Mouse (Mus musculus): Measurements from ENCODE around the gene Arid1b. TPM values are rescaled to one million over a fixed set of nuclear protein-coding genes. Genes with fewer than 3 reads are reported as not detected.

Arid1b gene
- polyA plus RNA-seq, 1 experiment from 2014 or later = 14.1 TPM

DNA sequence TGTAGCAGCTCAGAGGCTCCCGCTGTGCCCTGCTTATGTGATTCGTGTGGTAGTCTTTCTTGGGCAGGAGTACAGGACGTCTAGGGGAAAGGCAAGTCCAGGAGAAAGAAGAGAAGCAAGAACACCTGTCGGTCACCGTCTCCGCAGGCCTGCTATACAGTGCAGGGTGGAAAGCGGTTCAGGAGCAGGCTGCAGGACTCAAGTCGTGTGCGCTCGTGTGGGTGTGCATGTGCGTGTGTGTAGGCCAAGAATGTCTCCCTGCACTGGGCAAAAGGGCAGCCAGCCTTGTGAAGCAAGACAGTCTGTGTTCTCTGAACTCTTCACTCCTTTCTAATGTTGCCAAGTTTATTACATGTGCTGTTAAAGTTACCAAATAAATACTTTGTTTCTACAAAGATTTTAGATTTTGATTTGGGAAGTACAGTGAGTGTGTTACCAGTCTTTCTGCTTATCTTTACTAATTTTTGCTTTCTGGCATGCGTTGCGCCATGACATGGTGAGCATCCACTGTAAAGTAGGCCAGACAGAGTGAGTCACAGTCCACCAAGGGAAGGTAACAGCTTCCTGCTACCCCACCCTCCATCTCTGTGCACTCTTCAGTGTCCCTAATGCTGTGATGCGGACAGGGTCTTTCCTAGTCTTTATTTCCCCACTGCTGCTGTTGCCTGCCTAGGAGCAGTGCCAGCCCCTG, 138.3 kb downstream of the Arid1b start:
- Histone ChIP-seq H3K9me3 (no peaks in the 10 kb centered on the region), H3K27ac (replicated peaks) (no peak overlapping the region; the same call in 1 of the 2 replicates), H3K4me2 (no peak overlapping the region), H3K4me1 (replicated peaks) (peaks cover 29% of the 10 kb centered on the region), H3K4me3 (no peak overlapping the region), H3K36me3 (no peaks in the 10 kb centered on the region), H3K27me3 (no peaks in the 10 kb centered on the region), H3K9ac (no peak overlapping the region)
- 91% methylated on average over 14 of the region's 14 CpGs for WGBS
- 0 out of 2 replicates have a peak, but pooled peaks have one; percentile 17 for ATAC-seq (ENCODE audit: low read depth)

DNA sequence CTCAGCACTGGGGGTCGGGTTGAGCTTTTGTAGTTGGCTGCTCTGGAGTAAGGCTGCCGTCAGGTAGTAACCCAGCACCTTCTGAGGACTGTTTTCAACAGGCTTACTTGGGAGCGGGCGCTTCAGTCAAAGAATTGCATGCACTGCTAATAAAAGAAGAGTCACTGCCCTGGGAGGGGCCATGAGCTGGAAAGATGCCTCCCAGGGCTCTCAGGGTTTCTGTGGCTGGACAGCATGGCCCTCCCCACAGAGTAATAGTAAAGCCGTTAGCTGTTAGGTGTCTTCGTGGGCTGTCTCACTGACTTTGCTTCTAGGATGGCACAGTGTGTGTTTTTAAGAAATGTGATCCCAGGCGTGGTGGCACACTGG, 138.8 kb downstream of the Arid1b start:
- 76% methylated on average over 7 of the region's 7 CpGs for WGBS
- no peaks in the 10 kb centered on the region for H3K27me3 ChIP-seq
- ATAC-seq (ENCODE audit: low read depth) = no peak
- no peak overlapping the region for H3K4me2 ChIP-seq
- H3K4me1 ChIP-seq (replicated peaks) = peaks cover 32% of the 10 kb centered on the region
- no peak overlapping the region; the same call in 1 of the 2 replicates for H3K27ac ChIP-seq (replicated peaks)
- no peaks in the 10 kb centered on the region for H3K36me3 ChIP-seq
- H3K4me3 ChIP-seq = no peak overlapping the region
- H3K9me3 ChIP-seq = no peaks in the 10 kb centered on the region
- H3K9ac ChIP-seq = no peak overlapping the region

DNA sequence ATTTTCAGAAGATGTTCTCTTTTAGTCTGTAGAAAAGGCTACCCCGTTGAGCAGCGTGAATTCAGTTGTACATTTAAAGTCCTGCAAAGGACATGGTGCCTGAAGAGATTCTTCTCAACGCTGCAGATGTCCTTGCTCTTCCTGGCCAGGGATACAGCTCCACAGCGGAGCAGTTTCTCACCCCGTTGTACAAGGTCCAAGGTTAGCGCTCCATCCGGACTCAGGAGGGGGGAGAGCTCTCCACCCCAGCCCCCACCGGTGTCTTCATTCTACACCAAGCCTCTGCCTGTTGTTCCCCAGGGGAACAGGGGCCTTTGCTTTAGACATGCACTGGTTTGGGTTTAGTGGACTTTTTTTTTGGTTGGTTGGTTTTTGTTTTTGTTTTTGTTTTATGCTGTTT, 139.7 kb downstream of the Arid1b start:
- no peak overlapping the region for H3K4me3 ChIP-seq
- no peak overlapping the region for H3K27ac ChIP-seq (replicated peaks)
- H3K9me3 ChIP-seq = no peaks in the 10 kb centered on the region
- H3K4me2 ChIP-seq = no peak overlapping the region
- 68% methylated on average over 8 of the region's 8 CpGs for WGBS
- no peak for ATAC-seq (ENCODE audit: low read depth)
- no peaks in the 10 kb centered on the region for H3K36me3 ChIP-seq
- peaks cover 41% of the 10 kb centered on the region for H3K4me1 ChIP-seq (replicated peaks)
- H3K9ac ChIP-seq = no peak overlapping the region
- no peaks in the 10 kb centered on the region for H3K27me3 ChIP-seq

DNA sequence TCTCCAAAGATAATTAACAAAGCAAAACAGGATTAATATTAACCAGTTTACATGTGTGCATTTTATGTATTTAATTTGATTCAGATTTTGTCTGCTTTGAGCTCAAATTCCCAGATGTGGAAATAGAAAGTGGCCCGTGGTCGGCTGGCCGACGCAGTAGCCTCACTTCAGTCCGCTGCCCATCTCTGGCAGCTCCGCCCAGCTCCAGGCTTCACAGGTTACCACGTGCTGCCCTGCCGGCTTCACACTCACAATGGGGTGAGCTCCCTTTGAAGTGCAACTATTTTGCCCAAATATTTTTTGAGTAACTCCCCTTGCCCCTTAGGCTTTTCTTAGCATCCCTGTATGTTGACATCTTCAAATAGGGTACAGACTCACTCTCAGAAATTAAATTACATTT, 140.1 kb downstream of the Arid1b start:
- ATAC-seq (ENCODE audit: low read depth) = no peak
- Histone ChIP-seq H3K9me3 (no peaks in the 10 kb centered on the region), H3K4me3 (no peak overlapping the region)

DNA sequence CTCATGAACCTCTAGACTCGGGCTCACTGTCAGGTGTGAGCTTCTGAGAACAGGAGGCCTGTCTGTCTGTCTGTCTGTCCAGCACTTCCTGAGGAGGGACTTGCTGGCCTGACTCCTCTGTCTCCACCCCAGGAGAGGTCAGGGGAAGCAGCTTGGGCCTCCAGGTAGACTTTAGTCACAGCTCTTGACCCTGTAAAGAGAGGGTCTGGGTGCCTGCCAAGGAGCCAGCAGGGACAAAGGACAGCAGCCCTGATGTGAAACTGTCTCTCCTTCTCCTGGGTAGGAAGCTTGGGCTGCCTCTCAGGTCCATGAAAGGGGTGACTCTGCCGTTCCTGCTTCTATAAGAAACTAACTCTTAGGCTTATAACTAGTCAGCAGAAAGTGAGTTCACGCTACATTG, 143.8 kb downstream of the Arid1b start:
- WGBS = 65% methylated on average over 3 of the region's 3 CpGs
- no peaks in the 10 kb centered on the region for H3K9me3 ChIP-seq
- no peak overlapping the region for H3K4me3 ChIP-seq
- no peaks in the 10 kb centered on the region for H3K36me3 ChIP-seq
- H3K9ac ChIP-seq = 0 out of 2 replicates have a peak overlapping the region, but pooled peaks have one; percentile 47
- no peak overlapping the region for H3K4me2 ChIP-seq
- peak overlapping the region; percentile 88 for H3K27ac ChIP-seq (replicated peaks)
- ATAC-seq (ENCODE audit: low read depth) = no peak
- no peaks in the 10 kb centered on the region for H3K27me3 ChIP-seq
- H3K4me1 ChIP-seq (replicated peaks) = peaks cover 69% of the 10 kb centered on the region

More for the DNA sequence above, 140.1 kb downstream of the Arid1b start:
- Histone ChIP-seq H3K36me3 (no peaks in the 10 kb centered on the region), H3K27ac (replicated peaks) (no peak overlapping the region), H3K27me3 (no peaks in the 10 kb centered on the region), H3K4me2 (no peak overlapping the region), H3K9ac (no peak overlapping the region), H3K4me1 (replicated peaks) (peaks cover 45% of the 10 kb centered on the region)
- WGBS = 66% methylated on average over 8 of the region's 8 CpGs

DNA sequence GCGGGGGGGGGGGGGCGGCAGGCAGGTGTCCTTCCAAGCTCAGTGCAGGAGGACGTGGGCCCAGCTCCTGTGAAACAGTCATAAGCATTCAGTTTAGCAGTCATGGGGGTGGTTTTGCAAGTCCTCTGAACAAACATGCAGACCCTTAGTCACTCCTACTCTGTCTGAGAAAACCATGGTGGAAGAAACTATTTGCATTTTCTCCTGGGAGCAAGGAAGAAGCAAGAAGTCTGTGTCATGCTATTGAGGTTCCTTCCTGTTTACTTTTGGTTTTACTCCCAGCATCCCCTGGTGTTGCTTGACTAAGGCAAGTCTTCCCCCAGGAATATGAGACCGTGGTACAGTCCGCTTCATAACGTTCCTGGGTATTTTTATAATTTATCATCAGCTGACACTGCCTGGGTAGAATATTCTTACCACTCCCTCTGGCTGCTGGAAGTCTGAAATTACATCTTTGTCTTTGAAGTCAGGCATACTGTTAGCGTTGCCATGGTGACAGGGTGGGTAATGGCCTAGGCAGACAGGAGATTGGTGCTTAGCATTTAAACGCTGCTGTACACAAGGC, 144.6 kb downstream of the Arid1b start:
- 9% methylated on average over 8 of the region's 8 CpGs for WGBS
- Histone ChIP-seq H3K4me1 (replicated peaks) (peaks cover 76% of the 10 kb centered on the region), H3K9me3 (no peaks in the 10 kb centered on the region), H3K4me2 (peak overlapping the region; percentile 41), H3K27ac (replicated peaks) (peak overlapping the region; percentile 88), H3K9ac (0 out of 2 replicates have a peak overlapping the region, but pooled peaks have one; percentile 2), H3K27me3 (no peaks in the 10 kb centered on the region), H3K4me3 (no peak overlapping the region), H3K36me3 (no peaks in the 10 kb centered on the region)
- peak; percentile 85 for ATAC-seq (ENCODE audit: low read depth)

DNA sequence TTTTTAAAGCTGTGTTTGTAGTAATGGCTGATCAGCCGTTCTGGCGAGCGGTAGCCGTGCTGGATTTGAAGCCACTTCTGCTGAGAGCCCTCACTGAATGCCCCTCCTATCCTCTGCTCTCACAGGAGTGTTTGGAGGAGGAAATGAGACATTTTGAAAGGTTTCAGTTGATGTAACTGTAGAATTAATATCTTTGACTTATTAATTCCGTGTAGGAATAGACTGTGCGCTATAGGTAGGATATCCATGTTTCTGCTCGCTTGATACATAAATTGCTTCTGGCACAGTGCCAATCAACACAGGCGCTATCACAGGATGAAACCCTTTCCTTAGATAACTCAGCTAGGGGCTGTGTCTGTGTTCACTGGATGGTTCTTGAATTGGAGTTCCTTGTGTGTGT, 145.4 kb downstream of the Arid1b start:
- H3K9ac ChIP-seq = 0 out of 2 replicates have a peak overlapping the region, but pooled peaks have one; percentile 4
- H3K4me2 ChIP-seq = peak overlapping the region; percentile 41
- no peaks in the 10 kb centered on the region for H3K36me3 ChIP-seq
- 17% methylated on average over 8 of the region's 8 CpGs for WGBS
- no peaks in the 10 kb centered on the region for H3K27me3 ChIP-seq
- H3K4me1 ChIP-seq (replicated peaks) = peaks cover 82% of the 10 kb centered on the region
- H3K27ac ChIP-seq (replicated peaks) = peak overlapping the region; percentile 88
- no peak overlapping the region for H3K4me3 ChIP-seq
- H3K9me3 ChIP-seq = no peaks in the 10 kb centered on the region
- peak; percentile 47 for ATAC-seq (ENCODE audit: low read depth)

DNA sequence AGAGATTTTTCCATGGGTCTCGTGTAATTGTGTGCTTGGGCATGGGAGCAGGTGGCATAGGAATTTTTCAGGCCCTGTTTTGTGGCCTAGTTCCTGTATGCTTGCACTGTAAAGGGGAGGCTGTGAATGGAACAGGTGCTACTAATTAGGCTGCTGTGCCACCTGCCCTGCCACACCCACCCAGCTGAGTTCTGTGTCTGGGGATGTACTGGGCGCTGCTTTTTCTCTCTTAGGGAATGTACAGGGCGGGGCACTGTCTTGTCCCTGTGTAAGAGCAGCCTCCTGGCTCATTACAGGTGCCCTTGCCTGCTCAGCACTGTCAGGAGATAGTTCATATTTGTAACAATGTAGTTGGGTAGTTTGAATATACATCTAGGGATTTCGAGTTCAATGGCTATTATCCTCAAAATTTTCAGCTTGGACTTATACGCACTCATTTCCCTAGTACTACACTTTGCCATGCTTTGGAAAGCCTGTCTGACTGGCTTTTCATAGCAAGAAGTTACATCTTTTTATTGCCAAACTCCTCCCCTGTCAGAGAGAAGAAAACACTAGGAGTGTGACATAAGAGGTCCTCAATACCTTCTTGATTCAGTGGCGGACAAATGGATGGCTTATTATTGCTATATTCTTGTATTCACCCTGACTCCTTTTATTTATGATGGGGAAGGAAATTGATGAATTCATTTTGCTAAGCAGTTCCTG, 149.8 kb downstream of the Arid1b start:
- no peaks in the 10 kb centered on the region for H3K27me3 ChIP-seq
- H3K9me3 ChIP-seq = no peaks in the 10 kb centered on the region
- H3K9ac ChIP-seq = no peak overlapping the region
- H3K4me2 ChIP-seq = no peak overlapping the region
- WGBS = 76% methylated on average over 6 of the region's 6 CpGs
- H3K27ac ChIP-seq (replicated peaks) = no peak overlapping the region
- ATAC-seq (ENCODE audit: low read depth) = no peak
- no peaks in the 10 kb centered on the region for H3K36me3 ChIP-seq
- H3K4me3 ChIP-seq = no peak overlapping the region
- H3K4me1 ChIP-seq (replicated peaks) = peaks cover 50% of the 10 kb centered on the region

DNA sequence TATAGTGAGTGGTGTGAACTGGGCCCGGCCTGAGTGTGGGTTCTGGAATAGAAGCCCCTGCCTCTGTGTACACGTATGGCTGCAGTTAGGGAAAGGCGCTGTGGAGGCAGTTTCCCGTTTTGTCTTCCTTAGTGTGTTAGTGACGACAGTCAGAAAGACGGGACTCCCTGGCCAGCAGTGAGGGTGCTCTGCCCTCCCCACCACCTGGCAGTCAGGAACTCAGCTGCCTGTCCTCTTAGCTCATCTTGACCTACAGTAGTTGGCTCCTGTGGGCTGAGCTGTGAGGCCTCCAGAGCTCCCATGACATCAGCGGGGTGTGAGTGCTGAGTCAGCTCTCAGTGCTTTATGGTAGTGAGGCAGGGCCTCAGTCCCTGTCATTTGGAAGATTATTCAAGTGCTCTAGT, 156.5 kb downstream of the Arid1b start:
- peaks cover 38% of the 10 kb centered on the region for H3K4me1 ChIP-seq (replicated peaks)
- no peak overlapping the region for H3K9ac ChIP-seq
- H3K36me3 ChIP-seq = no peaks in the 10 kb centered on the region
- H3K4me2 ChIP-seq = no peak overlapping the region
- H3K4me3 ChIP-seq = no peak overlapping the region
- H3K27ac ChIP-seq (replicated peaks) = 0 out of 2 replicates have a peak overlapping the region, but pooled peaks have one; percentile 46
- WGBS = 62% methylated on average over 7 of the region's 7 CpGs
- no peaks in the 10 kb centered on the region for H3K27me3 ChIP-seq
- H3K9me3 ChIP-seq = no peaks in the 10 kb centered on the region
- ATAC-seq (ENCODE audit: low read depth) = peak; percentile 65; the same call in 1 of the 2 replicates

DNA sequence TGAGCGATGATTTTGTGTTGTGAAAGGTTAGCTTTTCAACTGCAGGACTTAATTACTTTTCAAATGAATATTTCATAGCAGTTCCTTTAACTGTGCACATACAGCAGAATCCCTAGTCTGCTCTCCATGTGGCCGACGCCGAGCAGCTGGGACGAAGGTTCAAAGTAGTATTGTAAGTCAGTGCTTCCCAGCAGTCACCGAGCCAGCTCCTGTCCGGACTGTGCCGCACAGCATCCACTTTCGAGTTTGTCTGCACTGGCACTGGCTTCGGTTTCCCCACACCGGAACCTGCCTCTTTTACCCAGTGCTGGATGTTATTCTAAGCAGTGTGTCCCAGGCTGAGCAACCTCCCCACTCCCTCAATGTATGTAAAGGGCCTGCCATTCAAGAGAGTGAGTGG, 157.7 kb downstream of the Arid1b start:
- ATAC-seq (ENCODE audit: low read depth) = peak; percentile 54; the same call in 1 of the 2 replicates
- H3K27ac ChIP-seq (replicated peaks) = peak overlapping the region; percentile 49
- WGBS = 55% methylated on average over 11 of the region's 11 CpGs

DNA sequence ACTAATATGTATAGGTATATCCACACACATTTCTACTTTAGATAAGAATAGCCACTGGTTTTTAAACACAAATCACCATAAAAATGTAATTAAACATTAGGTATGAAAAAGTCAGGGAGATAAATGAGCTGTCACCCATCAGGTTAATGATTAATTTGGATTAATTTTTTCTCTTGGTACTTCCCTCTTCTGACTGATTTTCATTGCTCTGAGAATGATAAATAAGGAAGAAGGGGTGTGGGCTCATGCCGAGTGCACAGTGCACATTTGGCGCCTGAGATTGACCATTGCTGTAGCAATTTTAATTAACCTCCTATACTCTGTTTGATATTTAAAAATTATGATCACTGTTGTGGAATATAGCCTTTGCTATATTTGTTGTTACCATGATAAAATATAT, 159.3 kb downstream of the Arid1b start:
- no peaks in the 10 kb centered on the region for H3K36me3 ChIP-seq
- 60% methylated on average over 2 of the region's 2 CpGs for WGBS
- H3K9ac ChIP-seq = no peak overlapping the region
- H3K4me2 ChIP-seq = no peak overlapping the region
- H3K4me3 ChIP-seq = no peak overlapping the region
- H3K27me3 ChIP-seq = no peaks in the 10 kb centered on the region
- no peaks in the 10 kb centered on the region for H3K9me3 ChIP-seq
- ATAC-seq (ENCODE audit: low read depth) = no peak
- H3K4me1 ChIP-seq (replicated peaks) = peaks cover 59% of the 10 kb centered on the region
- H3K27ac ChIP-seq (replicated peaks) = no peak overlapping the region

More for the DNA sequence above, 157.7 kb downstream of the Arid1b start:
- Histone ChIP-seq H3K9ac (no peak overlapping the region), H3K4me1 (replicated peaks) (peaks cover 43% of the 10 kb centered on the region), H3K4me2 (no peak overlapping the region), H3K9me3 (no peaks in the 10 kb centered on the region), H3K4me3 (no peak overlapping the region), H3K36me3 (no peaks in the 10 kb centered on the region), H3K27me3 (no peaks in the 10 kb centered on the region)

DNA sequence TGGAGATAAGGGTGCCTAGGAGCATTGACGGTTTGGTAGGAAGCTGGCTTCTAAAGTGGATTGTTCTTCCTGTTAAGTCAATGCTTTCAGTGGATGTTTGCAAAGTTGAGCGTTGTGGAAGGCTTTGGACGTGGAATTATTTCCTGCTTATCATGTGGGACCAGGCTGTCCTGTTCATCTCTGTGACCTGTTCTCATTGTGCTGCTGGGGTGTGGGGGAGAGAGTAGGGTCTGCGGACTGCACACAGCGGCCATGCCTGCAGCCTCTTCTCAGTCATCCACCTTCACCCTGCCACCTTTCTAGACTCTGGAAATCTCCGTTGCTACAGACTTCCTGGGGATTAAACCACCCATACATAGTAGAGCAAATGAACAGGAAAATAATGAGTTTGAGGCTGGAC, 160.2 kb downstream of the Arid1b start:
- WGBS = 81% methylated on average over 6 of the region's 6 CpGs
- H3K4me2 ChIP-seq = no peak overlapping the region
- 0 out of 2 replicates have a peak overlapping the region, but pooled peaks have one; percentile 28 for H3K27ac ChIP-seq (replicated peaks)
- no peak overlapping the region for H3K4me3 ChIP-seq
- H3K9ac ChIP-seq = no peak overlapping the region
- H3K4me1 ChIP-seq (replicated peaks) = peaks cover 53% of the 10 kb centered on the region
- ATAC-seq (ENCODE audit: low read depth) = no peak
- H3K27me3 ChIP-seq = no peaks in the 10 kb centered on the region
- no peaks in the 10 kb centered on the region for H3K36me3 ChIP-seq
- no peaks in the 10 kb centered on the region for H3K9me3 ChIP-seq

All from neural tube, embryonic 13.5 days (tissue).